Mouse (Mus musculus) lung, postnatal 0 days (tissue): ENCODE results near the gene Larp4. TPM values are rescaled to one million over a fixed set of nuclear protein-coding genes. Genes with fewer than 3 reads are reported as not detected.
A peak's percentile ranks its signal among the peaks of the same experiment; 100 is the strongest.

ENCODE experiments used
- ATAC-seq: fragments of 200-750 bp; cut with Nextera tagmentation; 2 replicates; pipeline ENCODE4 v1.8.0; 2017; ENCODE audit warnings: moderate library complexity
- DNase-seq: peaks from one replicate; pipeline ENCODE4 v3.0.0-alpha.2; 2016; ENCODE audit warnings: low spot score
- H3K27ac ChIP-seq: fragments of 300-500 bp; sonication (generic); 2 replicates; pipeline ENCODE4 v1.5.1; 2014; ENCODE audit warnings: antibody characterized with exemption, mild to moderate bottlenecking, low read length, mixed read lengths
- H3K27me3 ChIP-seq: fragments of 300-500 bp; sonication (generic); replicated peaks from 2 replicates; pipeline ENCODE4 v1.6.1; 2014; ENCODE audit warnings: low read length, mixed read lengths; ENCODE audit not compliant: insufficient read depth
- H3K36me3 ChIP-seq: fragments of 300-500 bp; sonication (generic); 2 replicates; pipeline ENCODE4 v1.6.1; 2014; ENCODE audit warnings: low read length, mixed read lengths; ENCODE audit not compliant: insufficient read depth
- H3K4me1 ChIP-seq: fragments of 300-500 bp; sonication (generic); 2 replicates; pipeline ENCODE4 v1.6.1; 2014; ENCODE audit warnings: antibody characterized with exemption, low read depth, low read length, mixed read lengths; ENCODE audit not compliant: insufficient read depth
- H3K4me2 ChIP-seq: fragments of 300-500 bp; sonication (generic); replicated peaks from 2 replicates; pipeline ENCODE4 v1.6.1; 2014; ENCODE audit warnings: low read depth, mild to moderate bottlenecking, low read length, moderate library complexity, mixed read lengths
- H3K4me3 ChIP-seq: fragments of 300-500 bp; sonication (generic); 2 replicates; pipeline ENCODE4 v1.5.1; 2014; ENCODE audit warnings: low read depth, low read length
- H3K9ac ChIP-seq: fragments of 300-500 bp; sonication (generic); replicated peaks from 2 replicates; pipeline ENCODE4 v1.6.1; 2014; ENCODE audit warnings: low read depth, mild to moderate bottlenecking
- H3K9me3 ChIP-seq: fragments of 300-500 bp; sonication (generic); 2 replicates; pipeline ENCODE4 v1.6.1; 2016; ENCODE audit warnings: low read length, mixed read lengths
- CTCF ChIP-seq: IDR thresholded peaks from 2 replicates; pipeline ENCODE4 v1.5.1; 2016; ENCODE audit warnings: antibody characterized with exemption, mild to moderate bottlenecking
- EP300 ChIP-seq: IDR thresholded peaks from 2 replicates; pipeline ENCODE4 v1.6.1; 2016; ENCODE audit warnings: antibody characterized with exemption, mild to moderate bottlenecking, control low read depth
- WGBS: fragments of 180-500 bp; shearing (Covaris S2); extraction: QIAGEN DNeasy Blood & Tissue Kit; methylation state at CpG from one replicate; pipeline ENCODE4 v1.1.7; 2014; 5-methylcytosine and 5-hydroxymethylcytosine counted together
- polyA plus RNA-seq: library from polyadenylated mRNA; unstranded; fragments of >200 nt; fragmentation: Nextera tagmentation; extraction: Ambion mirVana; gene quantifications from 2 replicates; pipeline ENCODE4 v1.2.1, GENCODE M21; 2015

The Larp4 gene
- polyA plus RNA-seq, 1 experiment from 2014 or later = 20.4 TPM

DNA sequence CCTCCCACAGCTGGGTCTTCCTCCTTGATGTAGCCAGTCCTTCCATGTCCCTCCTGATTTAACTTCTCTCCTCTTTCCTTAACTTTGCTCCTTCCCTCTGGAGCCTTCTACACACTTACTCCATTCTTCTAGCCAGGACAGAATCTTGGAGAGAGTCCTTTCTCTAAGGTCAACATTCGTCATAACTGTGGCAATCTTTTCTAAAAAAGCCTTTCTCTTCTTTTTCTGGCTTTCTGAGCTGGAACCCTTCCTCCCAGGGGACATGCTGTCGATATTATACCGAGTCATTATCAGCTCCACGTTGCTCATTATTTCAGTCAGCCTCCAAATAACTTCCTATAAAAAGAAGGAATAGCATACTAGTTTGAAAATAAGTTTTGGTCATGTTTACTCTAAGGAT is 14.5 kb upstream of the Larp4 start:
- no peak for TF ChIP-seq EP300
- TF ChIP-seq CTCF = no peak
- Histone ChIP-seq H3K4me2 (no peak overlapping the region), H3K9ac (no peak overlapping the region), H3K27me3 (no peaks in the 10 kb centered on the region), H3K36me3 (no peaks in the 10 kb centered on the region), H3K27ac (no peak overlapping the region), H3K4me1 (no peaks in the 10 kb centered on the region), H3K9me3 (no peaks in the 10 kb centered on the region), H3K4me3 (no peak overlapping the region)
- DNase-seq (no peak), ATAC-seq (no peak)
- 51% methylated on average over 4 of the region's 4 CpGs for WGBS

DNA sequence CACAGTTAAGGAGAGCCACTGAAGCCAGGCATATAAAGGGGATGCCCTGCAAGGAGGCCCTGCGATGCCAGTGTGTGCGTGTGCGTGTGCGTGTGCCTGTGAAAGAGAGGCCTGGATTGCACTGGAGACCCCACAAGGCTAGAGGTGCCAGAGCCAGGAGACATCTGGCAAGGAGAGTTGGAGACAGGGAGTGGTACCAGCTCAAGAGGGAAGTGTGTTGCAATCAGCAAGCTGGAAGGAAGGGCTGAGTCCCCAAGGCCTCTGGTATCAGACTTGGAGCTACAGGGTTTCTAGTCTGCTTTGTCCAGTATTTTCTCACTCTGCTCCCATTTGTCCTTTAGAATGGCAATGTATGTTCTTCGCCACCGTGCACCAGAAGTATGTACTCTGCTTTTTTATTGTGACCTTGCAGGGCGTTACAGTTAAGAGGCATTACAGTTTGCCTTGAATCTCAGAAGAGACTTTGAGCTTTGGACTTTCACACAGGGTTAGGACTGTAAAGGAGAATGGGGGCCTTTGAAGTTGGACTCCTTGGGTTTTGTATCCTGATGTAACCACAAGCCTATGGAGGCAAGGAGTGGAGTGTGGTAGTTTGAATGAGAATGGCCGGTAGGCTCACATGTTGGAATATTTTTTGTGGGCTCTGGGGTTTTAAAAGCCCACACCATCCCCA is 4.6 kb upstream of the Larp4 start:
- Histone ChIP-seq H3K9ac (no peak overlapping the region), H3K9me3 (no peaks in the 10 kb centered on the region), H3K4me1 (no peaks in the 10 kb centered on the region; the same call in 1 of the 2 replicates), H3K27me3 (no peaks in the 10 kb centered on the region), H3K4me2 (no peak overlapping the region), H3K36me3 (no peaks in the 10 kb centered on the region), H3K27ac (peak overlapping the region; percentile 34), H3K4me3 (no peak overlapping the region)
- ATAC-seq = peak; percentile 83
- peak; percentile 82 for DNase-seq
- WGBS = 73% methylated on average over 8 of the region's 8 CpGs
- no peak for TF ChIP-seq EP300
- TF ChIP-seq CTCF = no peak

DNA sequence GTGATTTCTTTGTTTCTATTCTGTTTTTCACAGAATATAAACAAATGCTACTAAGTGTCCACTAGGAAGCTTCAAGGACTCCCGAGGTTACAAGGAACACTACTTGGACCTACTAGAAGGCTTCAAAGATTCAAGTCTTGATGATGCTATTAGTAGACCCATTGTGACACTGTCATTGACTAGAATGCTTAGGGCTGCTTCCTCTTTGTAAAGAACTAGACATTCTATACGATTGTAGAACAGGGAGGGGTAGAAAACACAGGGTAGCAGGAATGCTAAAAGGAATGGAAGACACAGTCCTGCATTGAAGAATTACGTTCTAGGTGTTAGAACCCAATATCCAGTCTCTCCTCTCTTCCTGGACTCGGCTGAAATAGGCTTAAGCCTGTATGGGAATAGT is 2.9 kb upstream of the Larp4 start, which contains the start of gene Fam186a:
TSS of gene Fam186a (minus strand) at position 101 of the 400 bp plus-strand sequence.
- no peaks in the 10 kb centered on the region; the same call in 1 of the 2 replicates for H3K4me1 ChIP-seq
- no peak within 1 kb of the TSS for H3K9ac ChIP-seq
- WGBS = 71% methylated on average over 4 of the region's 4 CpGs
- no peaks in the 10 kb centered on the region for H3K36me3 ChIP-seq
- no peaks in the 10 kb centered on the region for H3K27me3 ChIP-seq
- TF ChIP-seq EP300 (no peak), CTCF (no peak)
- no peak within 1 kb of the TSS for H3K27ac ChIP-seq
- no peak for ATAC-seq
- DNase-seq = no peak
- no peaks in the 10 kb centered on the region for H3K9me3 ChIP-seq
- no peak within 1 kb of the TSS for H3K4me2 ChIP-seq
- no peak within 1 kb of the TSS for H3K4me3 ChIP-seq

DNA sequence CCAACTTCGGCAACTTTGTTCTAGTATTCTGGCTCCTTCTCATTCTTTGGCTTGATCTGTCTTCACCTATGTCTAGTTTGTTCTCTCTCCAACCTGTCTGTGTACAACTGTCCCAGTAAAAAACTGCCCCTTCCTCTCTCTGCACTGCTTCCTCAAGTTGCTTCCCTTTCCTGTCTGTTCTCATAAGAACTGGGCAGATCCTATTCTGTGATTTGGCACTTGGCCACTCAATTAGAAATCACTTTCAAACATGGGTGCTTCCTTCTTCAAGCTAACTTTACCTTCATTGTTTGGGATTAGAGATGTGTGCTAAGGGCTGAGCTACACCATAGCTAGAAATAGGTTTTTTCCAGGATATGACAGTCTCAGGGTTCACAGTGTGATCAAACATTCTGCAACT is 741 bp downstream of the Larp4 start:
- no peaks in the 10 kb centered on the region for H3K36me3 ChIP-seq
- DNase-seq (peak; percentile 37), ATAC-seq (no peak)
- no peaks in the 10 kb centered on the region for H3K27me3 ChIP-seq
- peak overlapping the region; percentile 35; the same call in 1 of the 2 replicates for H3K27ac ChIP-seq
- 74% methylated on average over 1 of the region's 1 CpGs for WGBS
- H3K9me3 ChIP-seq = no peaks in the 10 kb centered on the region
- H3K4me3 ChIP-seq = no peak overlapping the region
- H3K9ac ChIP-seq = no peak overlapping the region
- no peaks in the 10 kb centered on the region; the same call in 1 of the 2 replicates for H3K4me1 ChIP-seq
- H3K4me2 ChIP-seq = no peak overlapping the region
- TF ChIP-seq CTCF (no peak), EP300 (no peak)

DNA sequence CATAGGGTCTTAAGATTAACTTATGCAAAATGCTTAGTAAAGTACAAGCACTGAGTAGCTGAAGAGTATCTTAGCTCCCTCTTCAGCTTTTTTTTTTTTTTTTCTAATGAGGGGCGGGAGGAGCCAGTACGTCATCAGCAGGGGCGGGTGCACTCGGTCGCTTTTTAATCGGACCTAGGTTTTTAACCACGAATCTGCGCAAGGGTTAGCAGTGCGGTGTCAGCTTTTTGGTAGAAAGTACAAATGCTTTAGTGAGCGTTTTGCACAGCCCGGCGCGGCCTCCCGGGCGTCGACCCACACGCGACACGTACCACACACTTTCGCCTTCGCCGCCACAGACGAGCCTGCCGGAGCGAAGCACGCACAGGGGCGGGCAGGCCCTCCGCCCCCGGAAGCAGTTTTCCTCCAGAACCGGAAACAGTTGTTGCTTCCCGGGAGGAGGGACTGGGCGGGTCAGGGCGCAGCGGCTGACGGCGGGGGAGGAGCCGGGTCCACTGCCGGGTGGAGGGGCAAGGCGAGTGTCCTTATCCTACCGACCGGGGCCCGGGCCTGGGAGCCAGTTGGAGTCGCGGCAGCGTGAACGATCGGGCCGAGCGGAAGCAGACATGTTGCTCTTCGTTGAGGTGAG is 2.6 kb downstream of the Larp4 start:
- Histone ChIP-seq H3K9ac (peak overlapping the region; percentile 79), H3K36me3 (no peaks in the 10 kb centered on the region), H3K9me3 (no peaks in the 10 kb centered on the region), H3K4me1 (no peaks in the 10 kb centered on the region), H3K27me3 (no peaks in the 10 kb centered on the region), H3K4me3 (peak overlapping the region; percentile 91), H3K27ac (peak overlapping the region; percentile 97), H3K4me2 (peak overlapping the region; percentile 82)
- ATAC-seq (peak; percentile 98), DNase-seq (peak; percentile 99)
- TF ChIP-seq EP300 (peak; percentile 39), CTCF (no peak)
- WGBS = under 1% methylated on average over 41 of the region's 50 CpGs

DNA sequence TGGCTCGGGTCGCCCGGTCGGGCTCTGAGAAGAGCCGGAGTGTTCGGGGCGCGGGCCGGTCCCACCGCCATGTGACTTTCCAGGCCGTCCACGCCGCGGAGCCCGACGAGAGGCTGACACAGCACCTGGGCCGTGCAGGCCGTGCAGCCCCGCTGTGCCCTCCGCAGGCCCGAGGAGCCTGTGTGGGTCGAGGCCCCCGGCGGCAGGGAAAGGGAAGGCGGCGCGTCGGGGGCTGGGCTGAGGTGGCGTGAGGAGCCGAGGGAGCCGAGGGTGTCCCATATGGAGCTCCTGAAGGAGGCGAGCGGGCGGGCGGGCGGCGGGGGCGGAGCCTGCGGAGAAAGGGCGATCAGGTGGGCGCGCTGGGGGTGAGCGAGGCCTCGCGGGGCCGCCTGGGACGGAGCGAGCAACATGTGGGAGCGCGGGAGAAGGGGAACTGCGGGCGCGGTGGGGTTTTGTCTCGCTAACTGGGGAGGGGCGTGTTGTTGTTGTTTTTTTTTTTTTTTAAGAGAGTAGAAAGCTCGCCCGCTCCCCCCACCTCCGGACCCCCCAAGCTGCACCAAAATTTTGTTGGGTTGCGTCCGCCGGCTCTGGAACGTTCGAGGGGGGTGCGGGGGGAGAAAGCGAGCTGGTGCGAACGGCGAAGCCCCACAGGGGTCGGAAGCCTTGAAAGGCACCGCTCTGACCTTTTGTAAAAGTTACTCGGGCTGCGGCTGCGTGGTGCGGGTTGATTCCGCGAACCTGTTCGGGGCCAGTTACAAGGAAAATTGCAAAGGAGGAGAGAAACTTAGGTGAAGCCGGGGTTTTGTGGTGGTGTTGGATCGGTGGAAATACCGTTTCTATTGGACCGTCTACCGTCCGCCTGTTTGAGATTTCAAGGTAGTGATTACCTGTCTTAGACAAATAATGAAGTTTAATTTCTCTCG is 3.4 kb downstream of the Larp4 start:
- Histone ChIP-seq H3K9ac (peak overlapping the region; percentile 79), H3K27me3 (no peaks in the 10 kb centered on the region), H3K4me3 (peak overlapping the region; percentile 91), H3K4me1 (no peaks in the 10 kb centered on the region), H3K4me2 (peak overlapping the region; percentile 82), H3K36me3 (no peaks in the 10 kb centered on the region), H3K27ac (peak overlapping the region; percentile 97), H3K9me3 (no peaks in the 10 kb centered on the region)
- ATAC-seq = peak; percentile 77
- WGBS = 1% methylated on average over 64 of the region's 84 CpGs
- peak; percentile 80 for DNase-seq
- TF ChIP-seq CTCF = peak; percentile 20
- TF ChIP-seq EP300 = no peak
